In the genomic region with DNA sequence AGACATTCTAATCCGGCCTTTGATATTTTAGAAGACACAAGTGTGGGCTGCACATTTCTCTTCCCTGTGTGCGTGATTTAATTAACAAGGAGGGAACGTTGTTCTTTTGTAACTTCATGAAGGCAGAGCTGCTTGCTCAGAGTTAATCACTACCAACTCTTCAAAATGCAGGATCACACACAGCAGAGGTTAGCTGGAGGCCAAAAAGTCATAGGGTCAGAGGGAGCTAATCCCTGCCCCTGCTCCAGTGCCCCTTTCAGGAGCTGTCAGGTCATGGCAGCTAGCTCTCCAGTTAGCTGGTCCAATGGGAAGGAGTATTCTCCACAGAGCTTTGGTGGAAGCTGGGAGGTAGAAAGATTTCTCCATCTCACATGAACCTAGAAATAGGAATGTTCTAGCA, we compare ENCODE assay signal across 15 mouse cellular contexts.
DNase-seq lines count a peak whose midpoint lies in the region; ATAC-seq lines count a peak whose summit lies in the region.
"Had no signal": no experiment of that assay in that cellular context is flagged by ENCODE, and none has a peak within 500 bp of the region (broad histone marks: within the 10 kb centered on the region; RNA-seq: fewer than 3 reads in every experiment).

No protein-coding gene starts in this region.

- 52% methylated on average over 3 of the region's 3 CpGs for WGBS in liver, embryonic 13.5 days (ENCODE audit: insufficient replicate concordance)
- WGBS in liver, embryonic 11.5 days: 68% methylated on average over 3 of the region's 3 CpGs
- 13% methylated on average over 3 of the region's 3 CpGs for WGBS in embryonic facial prominence, embryonic 10.5 days
- 38% methylated on average over 3 of the region's 3 CpGs for WGBS in kidney, embryonic 15.5 days
- WGBS in limb, embryonic 10.5 days: 6% methylated on average over 3 of the region's 3 CpGs
- 12% methylated on average over 3 of the region's 3 CpGs for WGBS in forebrain, embryonic 11.5 days

- no peak overlapping the region for H3K9ac ChIP-seq in liver, embryonic 13.5 days
- no peak overlapping the region for H3K9ac ChIP-seq in liver, embryonic 11.5 days (ENCODE audit: low read depth, low read length)
- H3K9ac ChIP-seq in kidney, embryonic 15.5 days: no peak overlapping the region
- H3K9ac ChIP-seq in forebrain, embryonic 11.5 days (ENCODE audit: low read length): no peak overlapping the region
- H3K9ac ChIP-seq: heart, embryonic 15.5 days had no signal

- no peaks in the 10 kb centered on the region; the same call in 1 of the 2 replicates for H3K4me1 ChIP-seq in liver, embryonic 13.5 days (replicated peaks)
- no peaks in the 10 kb centered on the region for H3K4me1 ChIP-seq in liver, embryonic 11.5 days (replicated peaks; ENCODE audit: control insufficient read depth, insufficient read depth, low read length)
- peaks cover 35% of the 10 kb centered on the region for H3K4me1 ChIP-seq in embryonic facial prominence, embryonic 10.5 days
- 0 out of 2 replicates have a peak, but pooled peaks cover 2% of the 10 kb centered on the region for H3K4me1 ChIP-seq in kidney, embryonic 15.5 days
- H3K4me1 ChIP-seq in limb, embryonic 10.5 days: peaks cover 39% of the 10 kb centered on the region
- H3K4me1 ChIP-seq in forebrain, embryonic 11.5 days (replicated peaks; ENCODE audit: control insufficient read depth, insufficient read depth, low read length): peaks cover 6% of the 10 kb centered on the region; the same call in 1 of the 2 replicates

- no peak overlapping the region for H3K4me3 ChIP-seq in liver, embryonic 13.5 days (replicated peaks)
- no peak overlapping the region for H3K4me3 ChIP-seq in liver, embryonic 11.5 days (ENCODE audit: low read depth, low read length)
- H3K4me3 ChIP-seq in embryonic facial prominence, embryonic 10.5 days: no peak overlapping the region
- no peak overlapping the region for H3K4me3 ChIP-seq in kidney, embryonic 15.5 days (replicated peaks)
- no peak overlapping the region for H3K4me3 ChIP-seq in limb, embryonic 10.5 days
- H3K4me3 ChIP-seq in forebrain, embryonic 11.5 days (ENCODE audit: low read depth, low read length): no peak overlapping the region
- H3K4me3 ChIP-seq: heart, embryonic 15.5 days had no signal

- H3K36me3 ChIP-seq in liver, embryonic 13.5 days: no peaks in the 10 kb centered on the region
- H3K36me3 ChIP-seq in liver, embryonic 11.5 days (ENCODE audit: control insufficient read depth, insufficient read depth, low read length): no peaks in the 10 kb centered on the region
- no peaks in the 10 kb centered on the region for H3K36me3 ChIP-seq in embryonic facial prominence, embryonic 10.5 days (replicated peaks)
- no peaks in the 10 kb centered on the region for H3K36me3 ChIP-seq in kidney, embryonic 15.5 days
- H3K36me3 ChIP-seq in limb, embryonic 10.5 days: no peaks in the 10 kb centered on the region
- no peaks in the 10 kb centered on the region for H3K36me3 ChIP-seq in forebrain, embryonic 11.5 days (ENCODE audit: control insufficient read depth, insufficient read depth, low read length)
- H3K36me3 ChIP-seq: heart, embryonic 15.5 days had no signal

- no peaks in the 10 kb centered on the region for H3K9me3 ChIP-seq in liver, embryonic 13.5 days (replicated peaks)
- H3K9me3 ChIP-seq in liver, embryonic 11.5 days (ENCODE audit: control insufficient read depth, low read length): no peaks in the 10 kb centered on the region
- no peaks in the 10 kb centered on the region for H3K9me3 ChIP-seq in embryonic facial prominence, embryonic 10.5 days
- no peaks in the 10 kb centered on the region for H3K9me3 ChIP-seq in kidney, embryonic 15.5 days (replicated peaks)
- H3K9me3 ChIP-seq in limb, embryonic 10.5 days (replicated peaks): no peaks in the 10 kb centered on the region
- no peaks in the 10 kb centered on the region for H3K9me3 ChIP-seq in forebrain, embryonic 11.5 days (ENCODE audit: control insufficient read depth, low read length)
- H3K9me3 ChIP-seq: heart, embryonic 15.5 days had no signal

- H3K27ac ChIP-seq in liver, embryonic 13.5 days: no peak overlapping the region
- no peak overlapping the region for H3K27ac ChIP-seq in liver, embryonic 11.5 days (ENCODE audit: low read depth, low read length)
- peak overlapping the region; percentile 63; the same call in 1 of the 2 replicates for H3K27ac ChIP-seq in embryonic facial prominence, embryonic 10.5 days (replicated peaks)
- H3K27ac ChIP-seq in kidney, embryonic 15.5 days: peak overlapping the region; percentile 52
- peak overlapping the region; percentile 10 for H3K27ac ChIP-seq in limb, embryonic 10.5 days
- H3K27ac ChIP-seq in forebrain, embryonic 11.5 days (ENCODE audit: low read depth, low read length): no peak overlapping the region
- H3K27ac ChIP-seq: heart, embryonic 15.5 days had no signal

- ATAC-seq in liver, embryonic 13.5 days (ENCODE audit: low read depth): peak; percentile 51; the same call in 1 of the 2 replicates
- ATAC-seq in liver, embryonic 11.5 days (replicated peaks; ENCODE audit: low FRiP score): no peak
- peak; percentile 79 for ATAC-seq in kidney, embryonic 15.5 days (replicated peaks; ENCODE audit: low FRiP score)
- no peak for ATAC-seq in forebrain, embryonic 11.5 days (replicated peaks; ENCODE audit: low FRiP score)
- ATAC-seq: inflammation-experienced regulatory T-cells, adult 6 months had no signal

- H3K4me2 ChIP-seq in liver, embryonic 13.5 days: no peak overlapping the region
- H3K4me2 ChIP-seq in liver, embryonic 11.5 days: no peak overlapping the region
- no peak overlapping the region for H3K4me2 ChIP-seq in kidney, embryonic 15.5 days
- H3K4me2 ChIP-seq in forebrain, embryonic 11.5 days (ENCODE audit: low read depth, low read length, severe bottlenecking): no peak overlapping the region
- H3K4me2 ChIP-seq: heart, embryonic 15.5 days had no signal

- H3K27me3 ChIP-seq in liver, embryonic 13.5 days: no peaks in the 10 kb centered on the region
- no peaks in the 10 kb centered on the region for H3K27me3 ChIP-seq in liver, embryonic 11.5 days (replicated peaks; ENCODE audit: control insufficient read depth, insufficient read depth, low read length)
- H3K27me3 ChIP-seq in embryonic facial prominence, embryonic 10.5 days (replicated peaks; ENCODE audit: low read depth, poor library complexity, severe bottlenecking): no peaks in the 10 kb centered on the region
- H3K27me3 ChIP-seq in kidney, embryonic 15.5 days: no peaks in the 10 kb centered on the region
- H3K27me3 ChIP-seq in limb, embryonic 10.5 days (ENCODE audit: low read depth, poor library complexity, severe bottlenecking): no peaks in the 10 kb centered on the region
- H3K27me3 ChIP-seq in forebrain, embryonic 11.5 days (ENCODE audit: control insufficient read depth, insufficient read depth, low read length): no peaks in the 10 kb centered on the region
- H3K27me3 ChIP-seq: heart, embryonic 15.5 days had no signal

- no peak for DNase-seq in liver, embryonic 13.5 days
- no peak for DNase-seq in liver, embryonic 11.5 days (ENCODE audit: low spot score)
- DNase-seq in embryonic facial prominence, embryonic 10.5 days (ENCODE audit: low spot score): peak; percentile 64
- no peak for DNase-seq in limb, embryonic 10.5 days (ENCODE audit: low spot score)
- DNase-seq in right cerebral cortex, adult 18-20 months: no peak
- DNase-seq in left cerebral cortex, adult 11 months (ENCODE audit: low spot score): no peak
- DNase-seq in forebrain, embryonic 11.5 days (ENCODE audit: low spot score): no peak
- DNase-seq: adrenal gland, adult 8-10 months; cerebellum, adult 11 months; heart, adult 11 months; spleen, adult 18-20 months; thymus, adult 18-20 months had no signal

Comparison
In these comparisons a context has a peak if more than half of its experiments do, and no peak if none do; other contexts are left out.
1. ATAC-seq: peak in liver, embryonic 13.5 days (single experiment) and kidney, embryonic 15.5 days (single experiment); none in liver, embryonic 11.5 days (single experiment) and forebrain, embryonic 11.5 days (single experiment).
2. H3K27ac ChIP-seq: peak in embryonic facial prominence, embryonic 10.5 days (single experiment), kidney, embryonic 15.5 days (single experiment) and limb, embryonic 10.5 days (single experiment); none in liver, embryonic 13.5 days (single experiment), liver, embryonic 11.5 days (single experiment) and forebrain, embryonic 11.5 days (single experiment).